Mouse (Mus musculus) pancreas, adult 10 weeks (tissue): ENCODE data around the gene Cdyl2. TPM values are rescaled to one million over a fixed set of nuclear protein-coding genes. Genes with fewer than 3 reads are reported as not detected.

Experiments used
- polyA plus RNA-seq: library from polyadenylated mRNA; stranded (reverse); fragments of 350-450 nt; fragmentation: Illumina TruSeq; extraction: RNeasy Lipid Tissue Mini Kit (QIAGEN cat#74804); gene quantifications from one replicate; pipeline ENCODE4 v1.2.3, GENCODE M21; 2015; ENCODE audit warnings: low read depth, low replicate concordance; ENCODE audit not compliant: insufficient read depth

Gene Cdyl2
- polyA plus RNA-seq = 0.44 TPM

GRCm38 (mm10) chr8:116732684-116733647 is at the start of gene Cdyl2:
TSS of gene Cdyl2 (minus strand) at chr8:116732991.

Other genes starting within 250 kb of the Cdyl2 start
- 2.1 TPM for gene Dynlrb2, start 228.0 kb downstream of the Cdyl2 start, polyA plus RNA-seq
- 8.6 TPM for gene Cmc2, start 188.5 kb upstream of the Cdyl2 start, polyA plus RNA-seq
- not detected for gene Cenpn, start 188.7 kb upstream of the Cdyl2 start, polyA plus RNA-seq
- gene Atmin, start 210.4 kb upstream of the Cdyl2 start, polyA plus RNA-seq = 2.3 TPM
- 0.44 TPM for gene 1700030J22Rik, start 246.0 kb upstream of the Cdyl2 start, polyA plus RNA-seq